Mouse (Mus musculus) frontal cortex, adult (tissue): ENCODE measurements at regions not wholly inside any gene's neighbourhood (a gene's known extent, or its start where the extent isn't known, plus 50 kb on each side); places are given as distances from the start of the nearest gene placed in this dataset.

Source experiments
- ATAC-seq: cut with Nextera tagmentation; 2 replicates; pipeline ENCODE4 v1.9.2; 2017; ENCODE audit warnings: mild to moderate bottlenecking, moderate library complexity, mixed read lengths; ENCODE audit not compliant: low TSS enrichment

DNA sequence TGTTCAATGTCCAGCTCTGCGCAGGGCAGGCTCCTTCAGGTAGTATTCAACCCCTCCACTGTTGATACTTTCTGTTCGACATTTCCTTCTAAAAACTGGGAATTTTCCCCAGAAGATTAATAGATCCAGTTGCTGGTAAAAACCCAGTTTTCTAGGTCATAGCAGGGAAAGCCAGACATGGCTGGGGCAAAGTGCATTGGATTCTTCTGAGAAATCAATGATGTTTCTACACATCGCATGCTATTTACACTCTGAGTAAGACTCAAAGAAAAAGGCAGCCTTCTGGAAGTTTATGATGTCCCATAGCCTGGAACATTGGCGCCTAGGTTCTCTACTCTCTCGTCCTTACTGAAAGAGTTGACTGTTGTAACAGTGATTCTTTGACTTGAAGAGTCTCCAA, 80.0 kb upstream of the Nphp3 start:
- ATAC-seq, result no peak

DNA sequence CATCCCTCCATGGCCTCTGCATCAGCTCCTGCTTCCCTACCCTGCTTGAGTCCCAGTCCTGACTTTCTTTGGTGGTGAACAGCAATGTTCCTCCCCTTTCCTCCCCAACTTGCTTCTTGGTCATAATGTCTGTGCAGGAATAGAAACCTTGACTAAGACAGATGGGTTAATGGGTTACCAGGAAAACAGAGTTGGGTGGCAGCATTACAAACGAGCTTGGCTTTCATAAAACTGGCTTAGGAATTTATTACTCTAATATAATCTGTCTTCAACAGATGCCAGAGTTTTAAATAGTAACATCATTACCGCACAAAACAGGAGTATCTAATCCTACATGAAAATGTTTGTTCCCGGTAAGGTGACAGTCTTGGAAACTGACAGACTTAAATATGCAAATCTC, 77.7 kb upstream of the Nphp3 start:
- no peak for ATAC-seq

DNA sequence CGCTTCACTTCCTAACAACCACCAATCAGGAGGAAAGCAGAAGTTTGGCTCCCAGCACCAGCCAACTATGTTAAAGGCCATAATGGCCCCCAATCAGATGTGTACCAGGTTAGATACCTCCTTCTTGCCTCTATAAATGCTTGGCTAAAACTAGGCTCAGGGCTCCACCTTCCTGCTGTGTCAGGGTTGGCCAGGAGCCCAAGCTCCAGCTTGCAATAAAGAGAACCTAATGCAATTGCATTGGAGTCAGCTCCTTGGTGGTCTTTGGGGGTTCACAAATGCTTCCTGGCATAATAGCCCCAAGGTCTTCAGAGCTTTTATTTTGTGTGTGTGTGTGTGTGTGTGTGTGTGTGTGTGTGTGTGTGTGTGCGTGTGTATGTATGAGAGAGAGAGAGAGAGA, 76.9 kb upstream of the Nphp3 start:
- no peak for ATAC-seq

DNA sequence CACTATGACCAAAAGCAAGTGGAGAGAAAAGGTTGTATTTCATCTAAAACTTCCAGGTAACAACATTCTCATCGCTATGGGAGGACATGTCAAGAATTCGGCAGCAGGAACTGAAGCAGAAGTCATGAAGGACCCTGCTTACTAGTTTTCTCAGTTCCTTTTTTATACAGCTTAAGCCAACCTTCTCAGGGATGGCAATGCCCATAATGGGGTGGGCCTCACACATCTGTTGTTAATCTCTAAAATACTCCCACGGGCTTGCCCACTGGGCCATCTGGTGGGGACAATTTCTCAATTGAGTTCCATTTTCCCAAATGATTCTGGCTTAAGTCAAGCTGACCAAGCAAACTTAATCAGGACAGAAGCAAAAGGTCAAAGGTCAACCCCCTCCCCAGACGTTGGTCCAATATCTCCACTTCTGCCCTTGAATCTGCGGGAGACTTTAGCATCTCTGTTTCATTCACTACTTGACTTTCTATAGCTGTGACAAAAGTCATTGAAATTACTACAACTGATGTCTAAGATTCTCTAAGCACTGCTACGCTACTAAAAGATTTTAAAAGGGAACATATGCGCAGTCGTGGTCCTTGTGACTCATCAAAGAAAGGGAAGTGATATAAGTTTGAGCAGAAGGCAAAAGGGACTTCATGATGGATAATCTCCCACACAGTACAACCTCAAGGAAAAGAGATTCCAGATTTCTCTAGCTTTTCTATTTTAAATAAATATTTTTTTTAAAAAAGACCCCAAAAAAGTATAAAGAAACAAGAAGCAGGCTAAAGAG, 73.4 kb upstream of the Nphp3 start:
- ATAC-seq, result peak; percentile 52; the same call in 1 of the 2 replicates

DNA sequence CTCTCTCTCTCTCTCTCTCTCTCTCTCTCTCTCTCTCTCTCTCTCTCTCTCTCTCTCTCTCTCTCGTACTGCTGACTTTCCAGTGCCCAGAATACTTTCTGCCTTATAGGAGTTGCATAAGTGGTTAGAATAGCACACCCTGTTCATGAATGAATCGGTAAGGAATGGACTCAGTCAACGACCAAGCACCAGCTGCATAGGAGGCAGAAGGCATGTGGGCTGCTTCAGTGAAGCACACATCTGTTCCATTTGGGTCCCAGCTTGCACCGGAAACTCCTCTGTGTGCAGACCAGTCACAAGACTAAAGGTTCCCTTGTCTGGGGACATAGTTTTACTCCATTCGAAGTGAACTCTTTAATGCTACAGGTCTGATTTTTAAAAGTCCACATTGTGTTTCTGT, 64.3 kb upstream of the Nphp3 start:
- peak; percentile 88 for ATAC-seq

DNA sequence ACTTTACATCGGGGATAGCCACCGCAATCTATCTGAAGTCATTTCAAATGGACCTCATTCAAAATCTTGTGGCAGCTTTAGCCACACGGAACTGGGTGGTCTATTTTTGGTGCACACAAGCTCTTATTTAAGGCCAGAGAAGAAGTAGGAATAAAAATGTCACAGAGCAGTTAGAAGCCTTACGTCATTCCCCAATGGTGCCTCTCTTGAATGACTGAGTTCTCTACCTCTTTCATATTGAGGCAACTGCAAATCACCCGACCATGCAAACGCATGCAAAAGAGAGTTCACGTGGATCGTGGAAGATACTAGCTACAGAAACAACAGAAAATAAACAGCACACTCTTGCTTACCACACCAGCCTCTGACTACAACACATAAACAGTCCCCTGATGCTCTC, 62.3 kb upstream of the Nphp3 start:
- peak; percentile 50; the same call in 1 of the 2 replicates for ATAC-seq

DNA sequence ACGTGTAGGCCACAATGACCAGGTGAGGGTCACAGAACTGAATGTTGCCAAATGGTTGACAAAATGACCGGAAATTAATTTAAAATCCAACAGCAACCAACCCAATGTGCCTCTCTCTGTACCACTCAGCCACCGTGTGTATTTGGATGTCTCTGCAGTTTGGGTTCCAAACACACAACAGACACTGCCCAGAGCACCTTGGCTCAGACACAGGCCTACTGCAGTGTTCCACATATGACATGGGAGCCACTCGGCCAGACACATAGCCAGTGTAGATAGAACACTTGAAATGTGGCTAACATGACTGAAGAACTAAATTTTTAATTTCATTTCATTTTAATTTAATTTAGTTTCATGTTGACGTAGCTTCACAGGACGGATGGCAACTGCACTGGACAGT, 61.8 kb upstream of the Nphp3 start:
- ATAC-seq, result no peak

DNA sequence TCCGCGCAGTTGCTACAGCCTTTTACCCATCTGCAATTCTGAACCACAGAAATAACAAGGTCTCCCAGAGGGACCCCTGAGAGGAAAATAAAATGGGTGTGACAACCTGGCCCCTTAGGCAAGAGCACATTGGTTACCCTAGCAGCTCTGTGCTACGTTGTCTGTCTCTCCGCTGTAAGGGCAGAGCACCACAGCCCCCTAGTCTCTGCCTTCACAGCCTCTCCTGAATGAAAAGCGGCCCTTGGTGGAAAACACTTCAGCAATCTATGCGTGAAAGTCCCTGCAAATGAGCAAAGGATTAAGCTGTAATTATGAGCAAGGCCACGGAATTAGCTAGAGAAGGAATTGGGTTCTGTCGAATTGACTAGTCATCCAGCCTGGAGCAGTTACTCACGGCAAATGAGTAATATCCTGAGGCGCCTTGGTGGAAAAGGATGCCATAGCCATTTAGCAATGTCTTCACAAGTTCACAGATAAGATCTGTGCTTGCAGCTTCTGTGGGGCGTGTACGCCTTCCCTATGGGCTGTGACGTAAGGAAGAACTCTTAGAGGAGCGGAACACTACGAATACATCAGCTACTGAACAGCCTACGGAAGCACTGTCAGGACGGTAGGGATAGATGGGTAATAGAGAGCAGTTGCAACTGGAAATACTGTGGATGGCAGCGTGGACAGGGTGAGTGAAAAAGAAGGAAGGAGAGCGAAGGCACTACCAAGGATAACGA, 61.0 kb upstream of the Nphp3 start:
- ATAC-seq, result no peak

DNA sequence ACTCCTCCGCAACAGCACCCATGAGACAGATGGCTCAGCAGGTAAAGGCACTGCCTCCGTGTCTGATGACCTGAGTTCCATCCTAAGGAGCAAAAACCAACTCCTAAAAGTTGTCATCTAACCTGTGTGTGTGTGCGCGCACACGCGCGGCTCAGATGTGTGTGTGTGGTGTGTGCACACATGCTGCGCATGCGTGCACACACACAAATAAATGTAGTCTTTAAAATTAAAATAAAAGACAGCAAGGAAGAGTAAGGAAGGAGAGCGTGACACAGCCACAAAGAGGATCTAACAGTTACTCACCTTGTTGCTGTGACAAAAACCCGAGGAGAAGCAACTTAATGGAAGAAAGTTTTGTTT, 60.5 kb upstream of the Nphp3 start:
- no peak for ATAC-seq

DNA sequence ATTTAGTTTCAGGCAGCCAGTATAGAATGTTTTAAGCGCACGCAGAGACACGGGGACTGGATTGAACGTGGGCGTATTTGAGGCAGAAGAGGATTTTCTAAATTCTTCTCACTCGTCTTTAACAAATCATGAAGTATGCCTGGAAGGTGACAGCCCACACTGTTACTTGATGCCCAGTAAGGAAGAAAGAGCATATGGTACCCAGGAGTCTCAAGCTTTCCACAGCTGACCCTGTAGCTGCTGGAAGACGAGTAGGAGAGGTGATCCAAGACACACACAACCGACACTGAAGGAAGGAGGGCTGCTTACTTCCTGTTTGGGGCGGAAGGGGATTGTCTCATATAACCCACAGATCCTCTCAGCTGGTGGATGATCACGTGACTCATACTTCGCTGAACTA, 56.9 kb upstream of the Nphp3 start:
- ATAC-seq, result peak; percentile 90

DNA sequence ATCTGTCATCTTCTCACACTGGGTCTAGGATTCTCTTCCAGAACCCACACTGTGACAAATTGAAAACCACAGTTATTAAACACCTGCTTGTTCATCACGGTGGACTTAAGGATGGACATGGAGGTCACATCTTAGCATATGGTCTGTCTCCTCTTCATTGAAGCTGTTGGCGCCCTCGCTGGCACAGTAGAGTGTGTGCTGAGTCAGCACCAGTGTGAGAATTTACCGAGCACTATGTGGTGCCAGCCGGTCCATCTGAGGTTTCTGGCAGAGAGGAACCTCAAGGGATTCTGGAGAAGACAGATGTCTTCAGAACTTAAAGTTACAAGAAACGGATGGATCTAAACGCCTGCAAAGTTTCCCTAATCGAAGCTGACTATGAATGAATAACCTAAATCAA, 50.5 kb upstream of the Nphp3 start:
- peak; percentile 50; the same call in 1 of the 2 replicates for ATAC-seq
